Mouse (Mus musculus) myocyte (in vitro differentiated cells): Measurements from ENCODE around the gene Dkc1.

ENCODE experiments used
- CEBPB ChIP-seq: IDR thresholded peaks from 2 replicates; pipeline ENCODE4 v1.6.1; 2011; ENCODE audit warnings: mild to moderate bottlenecking, moderate library complexity; ENCODE audit not compliant: poor library complexity, insufficient read depth, severe bottlenecking
- E2F4 ChIP-seq: IDR thresholded peaks from one replicate; pipeline ENCODE4 v1.6.1; 2011; ENCODE audit warnings: mild to moderate bottlenecking, control low read depth, moderate library complexity; ENCODE audit not compliant: insufficient read depth
- MAX ChIP-seq: IDR thresholded peaks from one replicate; pipeline ENCODE4 v1.6.1; 2011; ENCODE audit warnings: low read depth, mild to moderate bottlenecking, control low read depth
- MYOD1 ChIP-seq, 3 experiments: IDR thresholded peaks; one replicate each; pipeline ENCODE4 v1.6.1; 2011; ENCODE audit warnings: control low read depth in 2 of 3, low read depth in 2 of 3, mild to moderate bottlenecking in 2 of 3, moderate library complexity in 1 of 3; ENCODE audit not compliant: insufficient read length in 2 of 3, control insufficient read depth in 1 of 3
- MYOG ChIP-seq, 3 experiments: IDR thresholded peaks; one replicate each; pipeline ENCODE4 v1.6.1; 2011; ENCODE audit warnings: control low read depth in 2 of 3, low read depth in 2 of 3, mild to moderate bottlenecking in 2 of 3; ENCODE audit not compliant: insufficient read length in 2 of 3, control insufficient read depth in 1 of 3, insufficient read depth in 1 of 3
- POLR2A ChIP-seq: IDR thresholded peaks from one replicate; pipeline ENCODE4 v1.6.1; 2011; ENCODE audit warnings: low read depth, mild to moderate bottlenecking, control low read depth, moderate library complexity; ENCODE audit not compliant: insufficient read length
- POLR2AphosphoS2 ChIP-seq: IDR thresholded peaks from one replicate; pipeline ENCODE4 v1.6.1; 2011; ENCODE audit warnings: low read depth, control low read depth; ENCODE audit not compliant: insufficient read length
- REST ChIP-seq: IDR thresholded peaks from one replicate; pipeline ENCODE4 v1.6.1; 2011; ENCODE audit warnings: mild to moderate bottlenecking, control low read depth, moderate library complexity; ENCODE audit not compliant: insufficient read depth, insufficient read length
- SRF ChIP-seq: IDR thresholded peaks from one replicate; pipeline ENCODE4 v1.6.1; 2011; ENCODE audit warnings: low read depth; ENCODE audit not compliant: control insufficient read depth, insufficient read length
- TCF12 ChIP-seq: IDR thresholded peaks from one replicate; pipeline ENCODE4 v1.6.1; 2011; ENCODE audit warnings: mild to moderate bottlenecking, control low read depth; ENCODE audit not compliant: poor library complexity, insufficient read depth, severe bottlenecking
- TCF3 ChIP-seq: IDR thresholded peaks from one replicate; pipeline ENCODE4 v1.6.1; 2011; ENCODE audit warnings: low read depth, control low read depth; ENCODE audit not compliant: insufficient read length
- USF1 ChIP-seq: IDR thresholded peaks from one replicate; pipeline ENCODE4 v1.6.1; 2011; ENCODE audit warnings: low read depth, mild to moderate bottlenecking, control low read depth, moderate library complexity

DNA sequence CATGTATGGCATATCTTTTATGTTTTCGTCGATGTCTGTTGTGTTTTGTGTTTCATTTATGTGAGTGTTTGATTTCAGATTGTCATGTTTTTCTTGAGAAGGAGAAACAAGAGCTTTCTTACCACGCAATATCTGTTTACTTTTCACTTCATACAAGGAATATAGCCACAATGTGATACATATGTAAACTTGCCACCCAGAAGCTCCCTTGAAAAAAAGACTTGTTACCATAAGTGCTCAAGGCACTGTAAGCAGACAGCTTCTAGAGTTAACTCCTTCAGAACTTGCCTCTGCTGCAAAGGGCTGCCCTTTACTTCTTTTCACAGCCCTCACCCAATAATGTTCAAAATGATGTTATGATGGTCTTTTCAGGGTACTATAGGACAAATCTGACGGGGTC, 52.8 kb downstream of the Dkc1 start:
- TF ChIP-seq CEBPB (no peak), POLR2A (no peak), E2F4 (no peak), MAX (no peak), USF1 (no peak), TCF3 (no peak), MYOD1 (IDR thresholded peaks at IDR 0.05; ENCODE audit: control insufficient read depth in 1 of 3, insufficient read length in 2 of 3, low read depth in 2 of 3) (no peak), MYOG (IDR thresholded peaks at IDR 0.05; ENCODE audit: control insufficient read depth in 1 of 3, insufficient read depth in 1 of 3, insufficient read length in 2 of 3, low read depth in 2 of 3) (no peak), TCF12 (no peak), POLR2AphosphoS2 (no peak), REST (no peak), SRF (no peak)
